Mouse (Mus musculus) Patski (cell line): Measurements from ENCODE around the gene Eif3g. TPM values are rescaled to one million over a fixed set of nuclear protein-coding genes. Genes with fewer than 3 reads are reported as not detected.

Experiments
- ATAC-seq: fragments of 100-300 bp; one replicate; pipeline ENCODE4 v1.8.0; 2021
- CTCF ChIA-PET: fragments of 350-600 bp; sonication (Branson Sonifier 250); formaldehyde crosslinking; loops from one replicate; lab custom pipeline; 2022; ENCODE audit warnings: inconsistent platforms; lab: Charles Lee
- POLR2A ChIA-PET: fragments of 350-600 bp; sonication (Branson Sonifier 250); formaldehyde crosslinking; loops from one replicate; lab custom pipeline; 2022; ENCODE audit warnings: antibody characterized with exemption, inconsistent platforms; lab: Charles Lee
- DNase-seq: peaks from one replicate; pipeline ENCODE4 v3.0.0-alpha.2; 2011; ENCODE audit warnings: low read depth, low spot score
- H3K27me3 ChIP-seq: fragments of 371-371 bp; one replicate; pipeline ENCODE4 v1.5.1; 2021
- CTCF ChIP-seq: fragments of 100-300 bp; IDR thresholded peaks from one replicate; pipeline ENCODE4 v1.5.1; 2021
- in situ Hi-C: fragments of 300-500 bp; cut with MboI; formaldehyde crosslinking; loops from 3 replicates; pipeline ENCODE4 v1.11.1; 2018; ENCODE audit warnings: low pct_unique_long_range_greater_than_20kb, mixed read lengths
- polyA plus RNA-seq: library from polyadenylated mRNA; unstranded; gene quantifications from one replicate; pipeline ENCODE4 v1.2.3, GENCODE M21; 2021

The Eif3g gene
- polyA plus RNA-seq, 1 experiment from 2014 or later, result 172 TPM

DNA sequence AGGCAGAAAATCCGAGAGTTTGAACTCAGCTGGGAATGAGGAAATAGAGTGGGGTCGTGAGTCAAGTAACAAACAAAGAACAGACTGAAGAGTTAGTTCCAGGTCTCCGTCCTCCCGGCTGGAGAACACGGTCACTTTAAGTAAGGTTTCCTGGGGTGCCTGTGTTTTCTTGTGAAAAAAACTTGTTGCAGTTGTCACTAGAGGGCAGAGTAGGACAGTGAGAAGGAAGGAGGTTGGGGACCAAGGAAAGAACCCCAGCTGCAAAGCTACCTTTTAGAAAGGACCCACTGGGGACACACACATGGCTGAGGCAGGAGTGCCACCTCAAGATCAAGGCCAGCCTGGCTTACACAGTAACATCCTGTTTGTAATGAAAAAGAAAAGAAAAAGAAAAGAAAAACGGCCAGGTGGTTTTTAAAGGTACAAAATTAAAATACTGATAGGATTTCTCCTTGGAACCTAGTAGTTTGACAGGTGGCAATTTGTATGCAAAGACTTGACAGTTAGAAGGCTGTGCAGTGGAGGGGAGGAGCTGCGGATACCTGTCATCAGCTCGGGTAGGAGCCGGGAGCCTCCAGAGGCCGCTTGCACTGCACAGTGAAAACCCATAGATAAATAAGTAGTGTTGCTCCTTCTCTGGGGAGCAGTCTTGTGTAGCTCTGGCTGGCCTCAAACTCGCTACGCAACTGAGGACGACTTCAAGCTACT is 3.2 kb upstream of the Eif3g start:
- H3K27me3 ChIP-seq, result no peaks in the 10 kb centered on the region
- ATAC-seq (no peak), DNase-seq (no peak)
- ChIA-PET POLR2A (interaction anchor here (0.7 to 1.3 kb wide), 3 partner anchors 50 to 85 kb away, joined by 3 to 6 read pairs (median 4); no protein-coding TSS in a partner anchor), CTCF (interaction anchor here (0.8 to 3.1 kb wide), 8 partner anchors 9 to 235 kb away, joined by 3 to 21 read pairs (median 5); no protein-coding TSS in a partner anchor)
- TF ChIP-seq CTCF, result no peak
- in situ Hi-C loops, result loop anchor here (10.0 kb wide), 1 partner anchor 233 kb away; the partner anchor contains the start of gene Tyk2

- peak; percentile 29 for ATAC-seq
- POLR2A ChIA-PET, result interaction anchor here (1.1 kb wide), 3 partner anchors 10 to 133 kb away, joined by 3 to 6 read pairs (median 4); partner anchors contain the start of gene Ppan
- no peak for DNase-seq
- CTCF ChIA-PET, result interaction anchor here (0.9 to 2.5 kb wide), 17 partner anchors 9 to 259 kb away, joined by 3 to 17 read pairs (median 4); partner anchors contain the start of genes Angptl6, Icam5, Mrpl4 and Ppan
- in situ Hi-C loops, result no loop called here
- TF ChIP-seq CTCF, result no peak
- no peaks in the 10 kb centered on the region for H3K27me3 ChIP-seq
These were observed 500 bp downstream of the Eif3g start for GRCm38 (mm10) chr9:20897736-20898510.

- POLR2A ChIA-PET, result no interaction called here
- no peak for DNase-seq
- in situ Hi-C loops, result no loop called here
- no peak for ATAC-seq
- CTCF ChIA-PET, result interaction anchor here (0.8 kb wide), 1 partner anchor 18 kb away, joined by 3 read pairs; no protein-coding TSS in a partner anchor
- H3K27me3 ChIP-seq, result no peaks in the 10 kb centered on the region
- no peak for TF ChIP-seq CTCF
These were observed 3.0 kb downstream of the Eif3g start for GRCm38 (mm10) chr9:20895382-20895781.

DNA sequence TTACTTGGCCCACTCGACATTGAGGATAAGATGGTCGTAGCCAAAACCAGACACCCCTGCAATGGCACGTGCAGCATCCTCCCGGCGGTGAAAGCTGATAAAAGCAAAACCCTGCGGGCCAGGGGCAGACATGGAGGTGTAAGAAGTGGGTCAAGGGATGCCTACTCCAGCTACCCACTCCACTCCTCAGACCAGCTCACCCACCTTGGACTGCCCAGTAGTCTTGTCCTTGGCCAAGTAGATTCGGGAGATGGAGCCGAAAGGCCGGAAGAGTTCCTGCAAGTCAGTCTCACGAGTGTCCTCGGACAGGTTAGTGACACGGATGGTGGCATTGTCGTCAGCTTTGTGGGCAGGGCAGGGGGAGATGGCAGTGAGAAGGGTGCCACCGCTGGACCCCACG is 3.8 kb downstream of the Eif3g start:
- POLR2A ChIA-PET, result no interaction called here
- no peak for TF ChIP-seq CTCF
- in situ Hi-C loops, result no loop called here

GRCm38 (mm10) chr9:20893590-20894343 is 4.7 kb downstream of the Eif3g start:
- no peaks in the 10 kb centered on the region for H3K27me3 ChIP-seq
- POLR2A ChIA-PET, result no interaction called here
- ATAC-seq (no peak), DNase-seq (no peak)
- in situ Hi-C loops, result no loop called here
- CTCF ChIA-PET, result interaction anchor here (1.2 kb wide), 1 partner anchor 50 kb away, joined by 3 read pairs; no protein-coding TSS in a partner anchor
- TF ChIP-seq CTCF, result no peak

More for the DNA sequence above, 3.8 kb downstream of the Eif3g start:
- no peak for DNase-seq
- H3K27me3 ChIP-seq, result no peaks in the 10 kb centered on the region
- ATAC-seq, result no peak
- CTCF ChIA-PET, result interaction anchor here (0.6 kb wide), 1 partner anchor 16 kb away, joined by 3 read pairs; no protein-coding TSS in a partner anchor

- in situ Hi-C loops, result no loop called here
- no peak for ATAC-seq
- ChIA-PET CTCF (interaction anchor here (1.2 kb wide), 1 partner anchor 51 kb away, joined by 3 read pairs; no protein-coding TSS in a partner anchor), POLR2A (interaction anchor here (0.6 to 0.9 kb wide), 2 partner anchors 10 to 83 kb away, joined by 3 read pairs; no protein-coding TSS in a partner anchor)
- no peak for TF ChIP-seq CTCF
- DNase-seq, result no peak
- no peaks in the 10 kb centered on the region for H3K27me3 ChIP-seq
These were observed 5.4 kb downstream of the Eif3g start for GRCm38 (mm10) chr9:20893069-20893468.

DNA sequence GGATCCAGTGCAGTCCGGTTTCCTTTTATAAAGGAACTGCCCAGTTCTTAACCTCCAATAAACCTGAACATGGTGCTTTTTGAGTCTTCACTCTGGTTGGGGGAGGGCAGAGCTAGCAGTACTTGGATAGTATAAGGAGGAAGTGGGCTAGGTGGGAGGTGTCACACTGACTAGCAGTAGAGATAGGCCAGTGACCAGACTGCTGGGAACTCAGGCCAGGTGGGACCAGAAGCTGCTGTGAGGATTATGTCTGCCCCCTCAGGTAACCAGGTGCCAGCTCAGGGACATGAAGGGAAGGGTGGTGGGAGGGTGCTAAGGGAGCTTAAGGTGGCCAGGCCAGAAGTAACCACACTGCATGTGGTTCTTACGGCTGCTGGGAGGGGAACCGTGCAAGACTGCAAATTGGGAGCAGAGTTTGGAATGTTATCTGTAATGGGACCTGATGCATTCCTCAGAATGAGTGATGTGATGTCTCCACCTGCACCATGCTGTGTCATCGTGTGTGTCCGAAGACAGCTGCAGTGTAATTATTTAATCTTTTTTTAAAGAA is 6.2 kb downstream of the Eif3g start:
- DNase-seq, result no peak
- no peak for TF ChIP-seq CTCF
- ChIA-PET POLR2A (interaction anchor here (0.6 to 0.9 kb wide), 3 partner anchors 11 to 84 kb away, joined by 3 read pairs; no protein-coding TSS in a partner anchor), CTCF (no interaction called here)
- no peak for ATAC-seq
- in situ Hi-C loops, result no loop called here
- H3K27me3 ChIP-seq, result no peaks in the 10 kb centered on the region

DNA sequence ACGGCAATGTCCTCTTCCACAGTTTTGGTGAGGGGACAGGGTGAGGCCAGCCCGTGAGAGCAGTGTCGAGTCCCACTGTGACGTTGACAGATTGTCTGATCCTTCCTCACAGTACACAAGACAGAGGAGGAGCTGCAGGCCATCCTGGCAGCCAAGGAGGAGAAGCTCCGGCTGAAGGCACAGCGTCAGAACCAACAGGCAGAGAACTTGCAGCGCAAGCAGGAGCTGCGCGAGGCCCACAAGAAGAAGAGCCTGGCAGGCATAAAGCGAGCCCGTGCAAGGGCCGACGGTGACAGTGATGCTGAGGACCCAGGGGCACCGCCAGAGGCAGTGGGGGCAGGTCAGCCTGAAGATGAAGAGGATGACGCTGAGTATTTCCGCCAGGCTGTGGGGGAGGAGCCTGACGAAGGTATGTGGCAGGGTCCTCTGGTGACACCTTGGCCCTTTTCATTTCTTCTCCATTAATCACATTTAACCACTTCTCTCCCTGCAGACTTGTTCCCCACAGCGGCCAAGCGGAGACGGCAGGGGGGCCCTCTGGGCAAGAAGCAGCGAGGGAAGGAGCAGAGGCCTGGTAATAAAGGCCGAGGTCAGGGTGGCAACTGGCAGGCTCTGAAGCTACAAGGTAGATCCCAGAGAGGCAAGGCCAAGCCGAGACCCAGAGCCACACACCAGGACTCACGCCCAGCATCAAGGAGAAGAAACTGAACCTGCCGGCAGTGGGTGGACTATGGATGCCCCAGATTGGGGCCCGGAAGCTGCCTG is 6.9 kb downstream of the Eif3g start:
- no peak for TF ChIP-seq CTCF
- no peaks in the 10 kb centered on the region for H3K27me3 ChIP-seq
- in situ Hi-C loops, result no loop called here
- POLR2A ChIA-PET, result interaction anchor here (0.7 kb wide), 1 partner anchor 13 kb away, joined by 3 read pairs; no protein-coding TSS in a partner anchor
- CTCF ChIA-PET, result interaction anchor here (1.4 kb wide), 1 partner anchor 14 kb away, joined by 6 read pairs; no protein-coding TSS in a partner anchor
- no peak for DNase-seq
- ATAC-seq, result no peak

GRCm38 (mm10) chr9:20890411-20890810 is 8.0 kb downstream of the Eif3g start:
- no peak for TF ChIP-seq CTCF
- in situ Hi-C loops, result no loop called here
- ATAC-seq (no peak), DNase-seq (no peak)
- ChIA-PET CTCF (interaction anchor here (1.0 to 3.2 kb wide), 3 partner anchors 8 to 13 kb away, joined by 3 to 17 read pairs (median 6); partner anchors contain the start of gene Eif3g), POLR2A (no interaction called here)
- H3K27me3 ChIP-seq, result no peaks in the 10 kb centered on the region
